ENCODE assay signal across 9 mouse cellular contexts in the genomic region with DNA sequence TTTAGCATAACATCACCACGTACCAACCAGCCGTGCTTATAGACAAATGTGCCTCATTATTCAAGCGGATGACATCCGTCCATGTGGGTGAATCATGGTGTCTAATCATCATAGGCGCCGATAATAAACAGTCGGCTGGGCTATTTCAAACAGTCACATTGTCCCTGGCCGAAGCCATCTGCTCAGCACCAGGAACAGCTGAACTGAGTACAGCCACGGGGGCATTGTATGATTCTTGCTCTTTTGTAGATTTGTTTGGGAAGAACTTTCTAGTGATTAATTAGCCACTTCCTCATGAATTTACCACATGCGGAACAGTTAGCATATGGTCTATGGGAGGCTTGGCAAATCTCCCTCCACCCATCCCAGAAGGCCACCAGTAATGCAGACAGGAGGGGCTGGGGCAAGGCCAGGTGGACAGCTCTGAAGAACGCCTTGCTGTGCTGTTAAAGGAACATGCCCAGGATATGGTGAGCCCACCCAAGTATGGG.
DNase-seq lines count a peak whose midpoint lies in the region; ATAC-seq lines count a peak whose summit lies in the region.
"Had no signal": no experiment of that assay in that cellular context is flagged by ENCODE, and none has a peak within 500 bp of the region (broad histone marks: within the 10 kb centered on the region; RNA-seq: fewer than 3 reads in every experiment).

No protein-coding gene starts in this region.

- no peak overlapping the region for H3K27ac ChIP-seq in forebrain, embryonic 14.5 days (ENCODE audit: low read depth, low read length)

- 52% methylated on average over 11 of the region's 11 CpGs for WGBS in forebrain, embryonic 14.5 days

- H3K9ac ChIP-seq in forebrain, embryonic 14.5 days (ENCODE audit: low read length) = no peak overlapping the region

- no peak overlapping the region for H3K4me3 ChIP-seq in forebrain, embryonic 14.5 days (ENCODE audit: low read depth, low read length)
- H3K4me3 ChIP-seq: megakaryocyte, embryonic 14.5 days had no signal

- no peaks in the 10 kb centered on the region for H3K27me3 ChIP-seq in forebrain, embryonic 14.5 days (replicated peaks; ENCODE audit: control insufficient read depth, insufficient read depth, low read length)
- H3K27me3 ChIP-seq: megakaryocyte, embryonic 14.5 days had no signal

- DNase-seq in kidney, postnatal 10 days = peak; percentile 39
- no peak for DNase-seq in kidney, postnatal 25 days
- DNase-seq in forebrain, embryonic 14.5 days (ENCODE audit: low spot score) = peak; percentile 70
- DNase-seq in layer of hippocampus, postnatal 14 days (ENCODE audit: low spot score in 2 of 2) = peak; percentile 26 to 53
- DNase-seq in left cerebral cortex, postnatal 10 days (ENCODE audit: extremely low spot score in 1 of 2, low spot score in 2 of 2) = no peak
- no peak for DNase-seq in natural killer cell, adult 2 months (ENCODE audit: low spot score in 2 of 2)

- H3K9me3 ChIP-seq in forebrain, embryonic 14.5 days (replicated peaks; ENCODE audit: control insufficient read depth, low read length) = no peaks in the 10 kb centered on the region

- intact Hi-C loops in left cerebral cortex, postnatal 10 days (cut with DNase I) = no loop called here

- H3K4me1 ChIP-seq in forebrain, embryonic 14.5 days (ENCODE audit: control insufficient read depth, insufficient read depth, low read length) = no peaks in the 10 kb centered on the region
- H3K4me1 ChIP-seq: megakaryocyte, embryonic 14.5 days had no signal

- H3K36me3 ChIP-seq in forebrain, embryonic 14.5 days (ENCODE audit: control insufficient read depth, insufficient read depth, low read length) = no peaks in the 10 kb centered on the region

- H3K4me2 ChIP-seq in forebrain, embryonic 14.5 days (ENCODE audit: low read length) = no peak overlapping the region

- peak; percentile 67 for ATAC-seq in cerebellum, adult (ENCODE audit: insufficient number of reproducible peaks, low FRiP score, low TSS enrichment)
- peak; percentile 82 for ATAC-seq in forebrain, embryonic 14.5 days
- ATAC-seq in CD4-positive, CD25-positive, alpha-beta regulatory T cell, adult 4 months = no peak

Comparison
In these comparisons a context has a peak if more than half of its experiments do, and no peak if none do; other contexts are left out.
1. DNase-seq: peak in kidney, postnatal 10 days (single experiment), forebrain, embryonic 14.5 days (single experiment) and layer of hippocampus, postnatal 14 days (2 of 2); none in kidney, postnatal 25 days (0 of 2), left cerebral cortex, postnatal 10 days (0 of 2) and natural killer cell, adult 2 months (0 of 2).